ENCODE assay signal across 18 mouse cellular contexts in genomic region chr14:109266521-109266920, GRCm38 (mm10).
A peak's percentile ranks its signal among the peaks of the same experiment; 100 is the strongest.
DNase-seq lines count a peak whose midpoint lies in the region; ATAC-seq lines count a peak whose summit lies in the region.
"Had no signal": no experiment of that assay in that cellular context is flagged by ENCODE, and none has a peak within 500 bp of the region (broad histone marks: within the 10 kb centered on the region; RNA-seq: fewer than 3 reads in every experiment).

No protein-coding gene starts in this region.

- H3K4me2 ChIP-seq in forebrain, embryonic 14.5 days (ENCODE audit: low read length): no peak overlapping the region
- H3K4me2 ChIP-seq: forebrain, embryonic 13.5 days; liver, embryonic 13.5 days; midbrain, embryonic 12.5 days had no signal

- no peak overlapping the region for H3K4me3 ChIP-seq in forebrain, embryonic 14.5 days (ENCODE audit: low read depth, low read length)
- no peak overlapping the region for H3K4me3 ChIP-seq in forebrain, embryonic 10.5 days
- H3K4me3 ChIP-seq: forebrain, embryonic 13.5 days; heart, adult 2 months; liver, embryonic 13.5 days; midbrain, embryonic 12.5 days had no signal

- H3K36me3 ChIP-seq in forebrain, embryonic 14.5 days (ENCODE audit: control insufficient read depth, insufficient read depth, low read length): no peaks in the 10 kb centered on the region
- no peaks in the 10 kb centered on the region for H3K36me3 ChIP-seq in forebrain, embryonic 10.5 days (replicated peaks)
- H3K36me3 ChIP-seq: liver, embryonic 13.5 days; midbrain, embryonic 12.5 days had no signal

- H3K9ac ChIP-seq in forebrain, embryonic 14.5 days (ENCODE audit: low read length): no peak overlapping the region
- H3K9ac ChIP-seq: forebrain, embryonic 13.5 days; liver, embryonic 13.5 days; midbrain, embryonic 12.5 days had no signal

- H3K27me3 ChIP-seq in forebrain, embryonic 14.5 days (replicated peaks; ENCODE audit: control insufficient read depth, insufficient read depth, low read length): no peaks in the 10 kb centered on the region
- H3K27me3 ChIP-seq in forebrain, embryonic 10.5 days (ENCODE audit: poor library complexity, severe bottlenecking): no peaks in the 10 kb centered on the region
- H3K27me3 ChIP-seq: forebrain, embryonic 13.5 days; liver, embryonic 13.5 days; midbrain, embryonic 12.5 days had no signal

- no peak overlapping the region for H3K27ac ChIP-seq in forebrain, embryonic 14.5 days (ENCODE audit: low read depth, low read length)
- H3K27ac ChIP-seq in forebrain, embryonic 10.5 days: no peak overlapping the region
- H3K27ac ChIP-seq: forebrain, embryonic 13.5 days; heart, adult 2 months; liver, embryonic 13.5 days; midbrain, embryonic 12.5 days had no signal

- no peaks in the 10 kb centered on the region for H3K4me1 ChIP-seq in forebrain, embryonic 14.5 days (ENCODE audit: control insufficient read depth, insufficient read depth, low read length)
- H3K4me1 ChIP-seq in forebrain, embryonic 10.5 days: no peaks in the 10 kb centered on the region
- H3K4me1 ChIP-seq: forebrain, embryonic 13.5 days; liver, embryonic 13.5 days; midbrain, embryonic 12.5 days had no signal

- WGBS in forebrain, embryonic 14.5 days: 41% methylated on average over 4 of the region's 4 CpGs
- 81% methylated on average over 4 of the region's 4 CpGs for WGBS in forebrain, embryonic 10.5 days

- ATAC-seq in forebrain, embryonic 14.5 days: no peak
- ATAC-seq: forebrain, embryonic 13.5 days had no signal

- H3K9me3 ChIP-seq in forebrain, embryonic 14.5 days (replicated peaks; ENCODE audit: control insufficient read depth, low read length): no peaks in the 10 kb centered on the region
- H3K9me3 ChIP-seq in forebrain, embryonic 10.5 days: no peaks in the 10 kb centered on the region
- H3K9me3 ChIP-seq: forebrain, embryonic 13.5 days; liver, embryonic 13.5 days; midbrain, embryonic 12.5 days had no signal

- peak; percentile 55 for DNase-seq in forebrain, embryonic 14.5 days (ENCODE audit: low spot score)
- DNase-seq in forebrain, embryonic 10.5 days (ENCODE audit: extremely low spot score, low spot score): no peak
- DNase-seq in kidney, postnatal 4 days: peak; percentile 7 to 10
- DNase-seq in kidney, postnatal 36 days: no peak
- peak; percentile 2 for DNase-seq in right cerebral cortex, postnatal 4 days
- DNase-seq in right cerebral cortex, postnatal 14 days: no peak
- DNase-seq in spleen, adult 12 weeks (ENCODE audit: low spot score): no peak
- no peak for DNase-seq in testis, postnatal 14 days (ENCODE audit: low spot score)
- DNase-seq: B cell, adult 2 months; cerebellum, adult 9-10 months; gastrocnemius, postnatal 14 days; heart, adult 2 months; heart, postnatal 4 days; kidney, adult 9 months; liver, embryonic 13.5 days; thymus, postnatal 25 days had no signal

Comparison
In these comparisons a context has a peak if more than half of its experiments do, and no peak if none do; other contexts are left out.
1. DNase-seq: peak in forebrain, embryonic 14.5 days (single experiment), kidney, postnatal 4 days (2 of 2) and right cerebral cortex, postnatal 4 days (single experiment); none in forebrain, embryonic 10.5 days (single experiment), kidney, postnatal 36 days (0 of 2), right cerebral cortex, postnatal 14 days (single experiment), spleen, adult 12 weeks (single experiment) and testis, postnatal 14 days (single experiment).